Mouse (Mus musculus) naive thymus-derived CD4-positive, alpha-beta T cell, adult 5 months (primary cell): ENCODE data around the gene Card9. TPM values are rescaled to one million over a fixed set of nuclear protein-coding genes. Genes with fewer than 3 reads are reported as not detected.

Experiments
- polyA plus RNA-seq: library from polyadenylated mRNA; unstranded; fragments of 100-300 nt; shearing (Covaris generic); gene quantifications from one replicate; pipeline ENCODE4 v1.2.1, GENCODE M21; 2017

Gene Card9
- polyA plus RNA-seq = 2.3 TPM

DNA sequence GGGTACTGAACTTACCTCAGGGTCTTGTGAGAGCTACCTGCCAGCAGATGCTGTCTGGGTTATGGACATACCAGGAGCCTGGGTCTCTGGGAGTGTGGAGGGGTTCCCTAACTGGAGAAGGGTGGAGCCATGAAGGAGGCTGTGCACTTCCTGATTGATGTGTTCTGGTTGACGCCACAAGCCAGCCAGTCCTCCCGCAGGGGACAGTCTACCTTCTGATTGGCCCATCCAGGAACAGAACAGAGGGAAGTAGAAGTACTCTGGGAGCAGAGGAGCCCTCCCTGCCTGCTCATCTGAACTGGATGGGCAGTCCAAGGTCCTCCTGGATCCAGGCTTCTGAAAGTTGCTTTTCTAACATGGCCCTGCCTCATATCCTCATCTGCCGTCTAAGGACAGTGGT lies at the start of gene Card9:
Card9 (minus strand) TSS at position 147 of the 400 bp plus-strand sequence.

DNA sequence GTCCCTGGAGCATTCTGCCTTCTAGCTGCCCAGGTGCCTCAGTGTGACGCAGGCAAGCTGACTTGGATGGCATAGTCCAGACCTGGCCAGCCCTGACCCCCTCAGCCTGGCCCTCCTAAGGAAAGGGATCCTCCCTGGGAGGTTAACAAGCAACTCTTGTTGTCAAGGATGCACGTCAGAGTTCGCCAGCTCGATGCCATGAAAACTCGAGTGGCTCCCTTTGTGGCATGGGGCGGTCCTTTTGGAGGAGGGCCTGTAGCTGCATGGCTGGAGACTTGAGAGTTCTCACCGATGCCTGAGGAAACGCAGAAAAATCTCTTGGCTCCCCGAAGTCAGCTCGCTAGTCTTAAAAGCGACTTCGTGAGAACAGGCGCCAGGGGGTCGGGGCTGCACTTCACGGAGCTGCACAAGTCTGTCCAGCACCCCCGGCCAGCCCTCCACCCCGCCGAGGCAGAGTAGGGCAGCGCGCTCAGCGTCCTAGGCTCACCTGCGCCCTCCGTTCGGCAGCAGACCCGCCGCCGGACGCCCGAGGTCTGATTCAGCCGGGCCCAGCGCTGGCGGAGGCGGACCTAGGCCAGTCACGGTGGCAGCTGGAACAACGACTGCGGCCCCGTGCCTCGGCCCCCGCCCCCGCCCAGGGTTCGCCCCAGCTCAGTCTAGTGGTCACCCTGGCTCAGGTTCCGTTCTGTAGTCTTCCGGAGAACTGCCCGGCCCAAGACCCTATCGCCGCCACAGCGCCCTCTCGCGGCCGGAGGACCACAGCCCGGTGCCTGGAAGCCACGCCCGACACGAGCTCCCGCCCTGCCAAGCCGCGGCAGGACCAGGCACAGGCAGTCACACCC lies 48.0 kb upstream of the Card9 start, which contains the start of gene Inpp5e:
Inpp5e (minus strand) TSS at position 689 of the 842 bp plus-strand sequence.

DNA sequence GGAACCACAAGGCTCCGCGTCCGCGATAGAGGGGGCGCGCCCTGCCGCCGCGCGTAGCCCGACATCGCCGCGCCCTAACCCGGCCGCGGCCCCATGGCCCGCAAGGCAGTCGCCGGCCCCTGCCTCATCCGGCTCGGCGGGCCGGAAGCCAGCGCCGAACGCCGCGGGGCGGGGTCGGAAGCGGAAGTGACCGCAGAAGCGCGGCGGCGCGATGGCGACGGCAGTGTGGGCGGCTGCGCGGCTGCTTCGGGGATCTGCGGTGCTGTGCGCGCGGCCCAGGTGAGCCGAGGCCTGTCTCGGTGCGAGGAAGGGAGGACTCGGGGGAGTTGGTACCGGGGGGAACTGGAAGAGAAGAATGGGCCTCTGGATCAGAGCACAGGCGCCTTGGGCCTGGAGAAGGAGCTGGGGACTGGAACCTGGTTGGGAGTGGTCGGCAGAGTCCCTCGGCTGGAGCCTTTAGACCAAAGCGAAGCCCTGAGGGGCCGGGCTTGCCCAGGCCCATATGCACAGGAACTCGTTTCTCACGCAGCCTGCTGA lies 28.5 kb upstream of the Card9 start, which contains the start of the genes Entr1 and Pmpca:
Entr1 (minus strand) TSS at position 163 of the 537 bp plus-strand sequence.
Pmpca (plus strand) TSS at position 186 of the 537 bp plus-strand sequence.

DNA sequence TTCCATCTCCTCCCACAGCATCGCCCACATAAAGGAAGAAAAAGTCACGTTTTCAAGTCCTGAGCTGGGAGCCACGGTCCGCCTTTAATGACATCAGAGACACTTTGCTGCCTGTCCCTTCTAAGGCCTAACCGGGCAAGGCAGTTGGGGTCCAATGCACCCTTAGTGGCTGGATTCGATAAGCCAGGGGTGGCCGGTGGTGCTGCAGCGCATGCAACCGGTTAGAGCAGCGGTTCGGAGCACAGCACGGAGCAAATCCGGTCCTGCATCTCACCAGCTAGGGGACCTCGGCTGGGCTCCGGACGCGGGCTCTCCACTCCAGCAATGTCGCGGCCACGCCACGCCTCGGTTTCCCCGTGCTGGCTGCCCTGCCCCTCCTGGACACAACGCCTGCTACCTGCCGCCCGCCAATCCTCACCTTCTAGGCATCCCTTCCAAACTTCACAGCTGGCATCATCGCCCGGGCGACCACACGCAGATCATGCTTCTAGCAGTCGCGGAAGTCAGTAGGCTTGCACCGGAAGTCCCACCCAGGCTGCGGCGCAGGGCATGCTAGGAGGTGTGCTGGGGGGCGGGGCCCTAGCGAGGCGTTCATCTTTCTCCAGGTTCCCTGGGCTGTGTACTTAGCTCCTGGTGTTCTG lies 19.5 kb upstream of the Card9 start, which contains the start of gene Snapc4:
Snapc4 (minus strand) TSS at position 523 of the 641 bp plus-strand sequence.

DNA sequence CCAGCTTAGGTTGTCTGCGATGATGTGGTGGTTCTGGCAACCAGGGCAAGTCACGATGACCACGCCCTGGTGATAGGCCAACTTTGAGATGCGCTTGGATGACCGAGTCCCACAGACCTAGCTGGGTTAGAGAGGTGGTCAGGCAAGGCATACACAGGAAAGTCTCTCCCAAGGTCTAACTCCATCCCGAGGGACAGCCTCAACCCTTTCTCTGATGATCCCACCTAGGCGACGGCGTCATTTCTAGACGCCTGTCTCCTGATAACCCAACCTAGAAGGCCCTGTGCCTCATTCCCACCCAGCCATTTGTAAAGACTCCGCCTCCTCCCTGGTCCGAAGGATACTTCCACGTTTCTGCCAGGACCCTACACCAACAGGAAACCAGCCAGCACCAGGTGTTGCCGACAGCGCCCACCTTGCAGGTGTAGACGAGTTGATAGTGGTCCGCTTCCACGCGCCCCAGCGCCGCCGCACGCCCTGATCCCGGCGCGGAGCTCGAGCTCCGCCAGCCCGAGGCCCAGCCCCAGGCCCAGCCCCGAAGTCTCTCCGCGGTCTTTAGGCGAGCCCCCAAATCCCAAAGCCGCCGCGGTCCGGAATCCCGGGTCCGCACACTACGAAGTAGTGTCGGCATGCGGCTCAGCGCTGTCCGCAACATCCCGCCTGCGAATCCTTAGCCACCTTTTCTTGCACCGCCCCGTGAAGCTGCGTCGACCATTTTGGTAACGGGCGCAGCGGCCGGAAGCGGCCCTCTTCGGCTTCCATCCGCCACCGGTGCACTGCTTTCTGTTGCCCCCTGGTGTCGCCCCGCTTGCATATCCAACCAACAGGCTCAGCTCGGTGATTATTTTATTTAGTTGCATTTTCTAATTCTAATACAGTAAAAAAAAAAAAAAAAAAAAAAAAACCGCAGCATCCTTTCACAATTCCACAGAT lies 9.1 kb downstream of the Card9 start, which contains the start of gene Dnlz:
Dnlz (minus strand) TSS at position 753 of the 933 bp plus-strand sequence.

DNA sequence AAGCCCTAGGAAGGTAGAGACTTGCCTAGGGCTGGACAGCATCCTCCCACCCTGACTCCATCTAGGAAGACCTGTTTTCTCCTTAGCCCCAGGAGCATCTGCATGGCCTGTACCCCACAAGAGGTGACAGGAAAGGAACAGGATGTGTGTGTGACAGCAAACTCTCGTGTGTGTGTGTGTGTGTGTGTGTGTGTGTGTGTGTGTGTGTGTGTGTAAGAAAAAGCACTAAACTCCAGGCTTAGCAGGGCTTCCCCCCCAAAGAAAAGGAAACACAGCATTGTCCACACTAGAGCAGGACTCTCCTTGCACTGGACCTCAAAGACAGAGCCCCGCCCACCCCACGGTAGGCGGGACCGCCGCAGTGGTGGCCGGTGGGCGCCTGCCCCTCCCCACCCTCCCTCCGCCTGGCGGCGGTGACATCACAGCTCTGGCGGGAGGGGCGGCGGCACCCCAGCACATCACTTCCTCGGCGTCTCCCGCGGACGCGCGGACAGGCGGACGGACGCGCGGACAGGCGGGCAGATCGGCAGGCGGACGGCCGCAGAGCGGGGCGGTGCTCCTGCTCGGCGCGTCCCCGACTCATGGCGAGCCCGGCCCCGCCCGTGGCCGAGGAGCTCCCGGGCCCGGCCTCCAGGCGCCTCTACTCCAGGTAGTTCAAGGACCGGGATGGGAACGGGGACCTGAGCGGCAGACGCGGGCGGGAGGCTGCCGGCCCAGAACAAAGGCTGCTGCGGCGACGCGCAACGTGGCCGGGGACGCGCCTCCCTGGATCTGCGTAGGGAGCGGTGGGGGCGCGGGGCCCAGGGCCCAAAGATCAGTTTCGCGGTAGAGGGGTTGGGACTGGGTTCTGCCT lies 45.4 kb downstream of the Card9 start, which contains the start of gene Gpsm1:
Gpsm1 (plus strand) TSS at position 444 of the 853 bp plus-strand sequence.

Other genes with a start within 250 kb of the Card9 start
- gene Nacc2, start 237.7 kb downstream of the Card9 start, polyA plus RNA-seq = 4.3 TPM
- gene Lhx3, start 152.6 kb downstream of the Card9 start, polyA plus RNA-seq = not detected
- gene Qsox2, start 123.4 kb downstream of the Card9 start, polyA plus RNA-seq = 6.3 TPM
- gene Ccdc187, start 66.4 kb downstream of the Card9 start, polyA plus RNA-seq = not detected
- 18.4 TPM for gene Gpsm1, start 45.4 kb downstream of the Card9 start, polyA plus RNA-seq
- gene Dnlz, start 8.8 kb downstream of the Card9 start, polyA plus RNA-seq = 8.5 TPM
- gene Snapc4, start 19.7 kb upstream of the Card9 start, polyA plus RNA-seq = 63.6 TPM
- 202 TPM for gene Entr1, start 28.4 kb upstream of the Card9 start, polyA plus RNA-seq
- 59.7 TPM for gene Pmpca, start 28.4 kb upstream of the Card9 start, polyA plus RNA-seq
- 32.9 TPM for gene Inpp5e, start 48.3 kb upstream of the Card9 start, polyA plus RNA-seq
- gene Sec16a, start 84.3 kb upstream of the Card9 start, polyA plus RNA-seq = 58.3 TPM
- 41.7 TPM for gene Notch1, start 155.7 kb upstream of the Card9 start, polyA plus RNA-seq
- gene Egfl7, start 219.1 kb upstream of the Card9 start, polyA plus RNA-seq = not detected
- gene Gm20532, start 225.7 kb upstream of the Card9 start, polyA plus RNA-seq = not detected
- gene Agpat2, start 243.5 kb upstream of the Card9 start, polyA plus RNA-seq = 14.3 TPM